Mouse (Mus musculus) spleen, adult 2 months (tissue): ENCODE data around the gene Rab33b. TPM values are rescaled to one million over a fixed set of nuclear protein-coding genes. Genes with fewer than 3 reads are reported as not detected.

Experiments
- DNase-seq, 2 experiments: peaks; one replicate each; pipeline versions ENCODE4 v3.0.0 to v3.0.0-alpha.2; 2012 to 2021; ENCODE audit warnings: low spot score in 2 of 2, low read depth in 1 of 2
- H3K27ac ChIP-seq: fragments of 200-500 bp; 2 replicates; pipeline ENCODE4 v1.5.1; 2012; ENCODE audit warnings: low read length, inconsistent platforms; ENCODE audit not compliant: insufficient read depth
- H3K27me3 ChIP-seq: fragments of 200-500 bp; 2 replicates; pipeline ENCODE4 v1.6.1; 2012; ENCODE audit warnings: mild to moderate bottlenecking, moderate library complexity, low read length, inconsistent platforms; ENCODE audit not compliant: control insufficient read depth, insufficient read depth
- H3K36me3 ChIP-seq: fragments of 200-500 bp; 2 replicates; pipeline ENCODE4 v1.6.1; 2012; ENCODE audit warnings: mild to moderate bottlenecking, low read length, inconsistent platforms; ENCODE audit not compliant: control insufficient read depth, insufficient read depth
- H3K4me1 ChIP-seq: fragments of 200-500 bp; 2 replicates; pipeline ENCODE4 v1.6.1; 2011; ENCODE audit warnings: inconsistent platforms; ENCODE audit not compliant: control insufficient read depth, insufficient read depth, insufficient read length
- H3K4me3 ChIP-seq: fragments of 200-500 bp; 2 replicates; pipeline ENCODE4 v1.5.1; 2011; ENCODE audit warnings: mild to moderate bottlenecking, inconsistent platforms; ENCODE audit not compliant: insufficient read depth, insufficient read length; ENCODE audit errors: extremely low read depth
- CTCF ChIP-seq: fragments of 200-500 bp; IDR thresholded peaks from 2 replicates; pipeline ENCODE4 v1.5.1; 2011; ENCODE audit warnings: mild to moderate bottlenecking, inconsistent platforms; ENCODE audit not compliant: insufficient read depth, insufficient read length, insufficient replicate concordance; ENCODE audit errors: extremely low read depth
- POLR2A ChIP-seq: fragments of 200-500 bp; IDR thresholded peaks from 2 replicates; pipeline ENCODE4 v1.6.1; 2011; ENCODE audit warnings: low read depth, low read length, inconsistent platforms
- WGBS: fragments of 180-500 bp; shearing (Covaris S2); methylation state at CpG from one replicate; pipeline ENCODE4 v1.1.7; 2018; 5-methylcytosine and 5-hydroxymethylcytosine counted together
- polyA plus RNA-seq: library from polyadenylated mRNA; depleted of rRNA; stranded (reverse); fragments of >200 nt; gene quantifications from 2 replicates; pipeline ENCODE4 v1.2.3, GENCODE M21; 2012

Gene Rab33b
- polyA plus RNA-seq, 1 experiment: 6.9 TPM

GRCm38 (mm10) chr3:51526891-51527290, 43.2 kb downstream of the Rab33b start:
- Histone ChIP-seq H3K36me3 (peaks cover 49% of the 10 kb centered on the region), H3K27me3 (no peaks in the 10 kb centered on the region)

GRCm38 (mm10) chr3:51531473-51532281, 48.0 kb downstream of the Rab33b start:
- no peak overlapping the region for H3K27ac ChIP-seq
- WGBS: 87% methylated on average over 13 of the region's 13 CpGs
- DNase-seq: no peak

More at GRCm38 (mm10) chr3:51526891-51527290, 43.2 kb downstream of the Rab33b start:
- no peak for DNase-seq
- no peak overlapping the region for H3K27ac ChIP-seq
- no peaks in the 10 kb centered on the region for H3K4me1 ChIP-seq
- no peak overlapping the region for H3K4me3 ChIP-seq
- WGBS: 91% methylated on average over 13 of the region's 13 CpGs
- TF ChIP-seq CTCF: no peak
- no peak for TF ChIP-seq POLR2A

GRCm38 (mm10) chr3:51532282-51532620, 48.5 kb downstream of the Rab33b start:
- TF ChIP-seq CTCF (no peak), POLR2A (no peak)
- Histone ChIP-seq H3K4me3 (no peak overlapping the region), H3K27me3 (no peaks in the 10 kb centered on the region), H3K27ac (no peak overlapping the region), H3K36me3 (peaks cover 55% of the 10 kb centered on the region), H3K4me1 (no peaks in the 10 kb centered on the region)
- WGBS: 87% methylated on average over 5 of the region's 5 CpGs
- no peak for DNase-seq

More at GRCm38 (mm10) chr3:51531473-51532281, 48.0 kb downstream of the Rab33b start:
- Histone ChIP-seq H3K4me1 (no peaks in the 10 kb centered on the region), H3K36me3 (peaks cover 59% of the 10 kb centered on the region), H3K4me3 (no peak overlapping the region), H3K27me3 (no peaks in the 10 kb centered on the region)
- no peak for TF ChIP-seq CTCF
- TF ChIP-seq POLR2A: no peak

- TF ChIP-seq CTCF (no peak), POLR2A (no peak)
- H3K36me3 ChIP-seq: peaks cover 53% of the 10 kb centered on the region
These were observed 49.9 kb downstream of the Rab33b start for GRCm38 (mm10) chr3:51533573-51533972.

GRCm38 (mm10) chr3:51534013-51534412, 50.3 kb downstream of the Rab33b start:
- DNase-seq: no peak
- Histone ChIP-seq H3K36me3 (peaks cover 51% of the 10 kb centered on the region), H3K27me3 (no peaks in the 10 kb centered on the region), H3K27ac (no peak overlapping the region), H3K4me3 (no peak overlapping the region), H3K4me1 (no peaks in the 10 kb centered on the region)
- WGBS: 97% methylated on average over 9 of the region's 9 CpGs
- TF ChIP-seq CTCF (no peak), POLR2A (no peak)

More at GRCm38 (mm10) chr3:51533573-51533972, 49.9 kb downstream of the Rab33b start:
- DNase-seq: no peak
- Histone ChIP-seq H3K4me3 (no peak overlapping the region), H3K27ac (no peak overlapping the region), H3K4me1 (no peaks in the 10 kb centered on the region), H3K27me3 (no peaks in the 10 kb centered on the region)
- WGBS: 94% methylated on average over 5 of the region's 5 CpGs

GRCm38 (mm10) chr3:51539567-51540408, 56.1 kb downstream of the Rab33b start:
- 57% methylated on average over 15 of the region's 15 CpGs for WGBS
- DNase-seq: peak; percentile 39 to 77
- no peaks in the 10 kb centered on the region for H3K27me3 ChIP-seq
- no peaks in the 10 kb centered on the region for H3K4me1 ChIP-seq
- H3K4me3 ChIP-seq: no peak overlapping the region
- peaks cover 28% of the 10 kb centered on the region for H3K36me3 ChIP-seq
- peak; percentile 83; the same call in 1 of the 2 replicates for TF ChIP-seq CTCF
- TF ChIP-seq POLR2A: no peak
- no peak overlapping the region for H3K27ac ChIP-seq

GRCm38 (mm10) chr3:51540659-51541058, 56.9 kb downstream of the Rab33b start:
- WGBS: 95% methylated on average over 9 of the region's 9 CpGs
- TF ChIP-seq POLR2A: no peak
- TF ChIP-seq CTCF: no peak

More at GRCm38 (mm10) chr3:51540659-51541058, 56.9 kb downstream of the Rab33b start:
- Histone ChIP-seq H3K4me3 (no peak overlapping the region), H3K36me3 (peaks cover 23% of the 10 kb centered on the region), H3K27me3 (no peaks in the 10 kb centered on the region), H3K4me1 (no peaks in the 10 kb centered on the region), H3K27ac (no peak overlapping the region)
- no peak for DNase-seq
